Mouse (Mus musculus): ENCODE measurements around the gene Ltbp2.

The Ltbp2 gene

GRCm38 (mm10) chr12:84880091-84880490 lies 3.8 kb upstream of the Ltbp2 start:
- ATAC-seq (ENCODE audit: low TSS enrichment), result no peak

GRCm38 (mm10) chr12:84875761-84876480 lies 411 bp downstream of the Ltbp2 start:
- no peak for ATAC-seq (ENCODE audit: low TSS enrichment)

GRCm38 (mm10) chr12:84873434-84873833 lies 2.9 kb downstream of the Ltbp2 start:
- no peak for ATAC-seq (ENCODE audit: low TSS enrichment)

- ATAC-seq (ENCODE audit: low TSS enrichment), result no peak
Measured at GRCm38 (mm10) chr12:84872310-84872709, 4.0 kb downstream of the Ltbp2 start.

- no peak for ATAC-seq (ENCODE audit: low TSS enrichment)
Measured at GRCm38 (mm10) chr12:84865431-84865830, 10.9 kb downstream of the Ltbp2 start.

GRCm38 (mm10) chr12:84864801-84865200 lies 11.5 kb downstream of the Ltbp2 start:
- ATAC-seq (ENCODE audit: low TSS enrichment), result no peak

GRCm38 (mm10) chr12:84863196-84863595 lies 13.1 kb downstream of the Ltbp2 start:
- no peak for ATAC-seq (ENCODE audit: low TSS enrichment)

GRCm38 (mm10) chr12:84862136-84862910 lies 14.0 kb downstream of the Ltbp2 start:
- peak; percentile 41; the same call in 1 of the 2 replicates for ATAC-seq (ENCODE audit: low TSS enrichment)

- ATAC-seq (ENCODE audit: low TSS enrichment), result no peak
Measured at GRCm38 (mm10) chr12:84858149-84859113, 17.9 kb downstream of the Ltbp2 start.

GRCm38 (mm10) chr12:84857706-84858105 lies 18.6 kb downstream of the Ltbp2 start:
- no peak for ATAC-seq (ENCODE audit: low TSS enrichment)

- ATAC-seq (ENCODE audit: low TSS enrichment), result no peak
Measured at GRCm38 (mm10) chr12:84856532-84856931, 19.8 kb downstream of the Ltbp2 start.

GRCm38 (mm10) chr12:84855084-84855625 lies 21.2 kb downstream of the Ltbp2 start:
- no peak for ATAC-seq (ENCODE audit: low TSS enrichment)

GRCm38 (mm10) chr12:84854392-84855033 lies 21.8 kb downstream of the Ltbp2 start:
- no peak for ATAC-seq (ENCODE audit: low TSS enrichment)

GRCm38 (mm10) chr12:84851403-84852040 lies 24.8 kb downstream of the Ltbp2 start:
- no peak for ATAC-seq (ENCODE audit: low TSS enrichment)

- ATAC-seq (ENCODE audit: low TSS enrichment), result no peak
Measured at GRCm38 (mm10) chr12:84847882-84848281, 28.4 kb downstream of the Ltbp2 start.

GRCm38 (mm10) chr12:84847480-84847879 lies 28.9 kb downstream of the Ltbp2 start:
- ATAC-seq (ENCODE audit: low TSS enrichment), result no peak

GRCm38 (mm10) chr12:84846594-84847014 lies 29.7 kb downstream of the Ltbp2 start:
- no peak for ATAC-seq (ENCODE audit: low TSS enrichment)

- no peak for ATAC-seq (ENCODE audit: low TSS enrichment)
Measured at GRCm38 (mm10) chr12:84842706-84843105, 33.6 kb downstream of the Ltbp2 start.

GRCm38 (mm10) chr12:84841158-84842140 lies 34.9 kb downstream of the Ltbp2 start:
- ATAC-seq (ENCODE audit: low TSS enrichment), result peak; percentile 84

All from frontal cortex, adult (tissue).